Mouse (Mus musculus): ENCODE data around the gene Lrrc63.
"Not testable (repeated sequence)": the region's sequence is repeated elsewhere in the genome, so short reads cannot be mapped to it uniquely, and the experiment has no call there.

Gene Lrrc63

DNA sequence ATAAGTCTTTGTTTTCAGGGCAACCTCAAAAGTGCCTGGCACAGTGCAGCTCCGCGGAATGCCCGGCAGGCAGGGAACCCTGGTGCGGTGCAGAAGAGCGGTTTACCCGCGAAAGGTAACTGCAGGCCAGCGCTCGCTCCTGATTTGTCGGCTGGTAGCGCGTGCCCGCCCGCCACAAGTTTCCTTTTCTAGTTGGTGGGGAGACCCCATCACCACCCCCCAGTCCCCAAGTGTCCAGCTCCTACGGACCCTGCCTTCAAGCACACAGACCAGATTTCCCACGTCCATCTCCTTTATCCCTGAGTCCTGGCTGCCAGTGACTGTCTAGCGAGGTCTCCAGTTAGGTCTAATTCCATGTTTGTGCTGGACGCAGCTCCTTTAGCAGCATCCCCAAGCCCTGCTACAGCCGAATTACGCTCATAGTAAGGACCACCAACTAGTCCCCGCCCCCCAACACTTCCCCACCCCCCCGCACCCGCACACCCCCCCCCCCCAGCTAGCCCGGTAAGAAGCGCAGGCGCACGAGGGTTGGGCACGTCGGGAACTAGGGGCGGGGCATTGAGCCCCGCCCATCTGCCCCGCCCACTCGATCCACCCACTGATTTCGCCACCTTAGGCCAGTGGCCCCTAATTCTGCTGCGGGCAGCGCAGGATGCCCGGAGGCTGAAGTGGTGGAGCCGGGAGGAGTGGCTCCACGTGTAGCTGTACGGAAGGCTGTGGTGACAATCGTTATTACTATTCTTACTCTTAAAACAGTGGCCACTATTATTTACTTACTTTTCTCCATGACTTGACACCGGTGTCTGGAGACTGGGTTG lies at the start of gene Lrrc63, which contains the start of gene Lcp1:
Lrrc63 (minus strand) TSS at position 381 of the 818 bp plus-strand sequence.
Lcp1 (plus strand) TSS at position 601 of the 818 bp plus-strand sequence.
- peak; percentile 73 to 82 for DNase-seq (ENCODE audit: low spot score in 2 of 2)

DNA sequence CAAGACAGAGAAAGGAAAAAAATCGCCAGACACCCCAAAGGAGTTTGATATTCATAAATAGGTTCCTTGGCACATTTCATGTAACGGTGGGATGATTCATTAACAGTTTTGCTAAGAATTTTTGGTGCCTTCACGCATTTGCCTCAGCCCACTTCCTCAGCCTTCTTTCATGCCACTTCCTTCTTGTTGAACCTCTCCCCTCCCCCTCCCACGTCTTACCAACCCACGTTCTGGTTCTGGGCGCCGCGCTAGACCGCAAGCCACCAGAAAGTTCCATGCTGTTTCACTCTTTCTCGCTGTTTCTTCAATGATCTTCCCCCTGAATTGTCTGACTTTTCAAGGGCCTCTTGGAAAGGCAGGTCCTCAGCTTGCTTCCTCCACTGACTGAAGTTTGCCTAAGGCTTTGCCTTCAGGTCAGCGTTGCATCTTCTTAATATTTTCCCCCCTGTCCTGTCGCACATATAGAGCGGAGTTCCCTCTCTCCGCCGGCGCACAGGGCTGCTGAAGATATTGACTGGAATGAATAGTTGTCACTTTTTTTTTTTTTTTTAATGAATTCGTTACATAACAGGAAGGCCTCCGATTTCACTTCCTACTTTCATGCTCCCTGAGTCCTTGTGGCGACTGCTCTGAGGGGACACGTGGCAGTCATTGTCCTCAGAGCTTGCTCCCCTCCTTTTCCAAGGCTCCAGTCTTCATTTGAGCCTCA lies 48.7 kb upstream of the Lrrc63 start:
- DNase-seq (ENCODE audit: low spot score in 2 of 2): no peak

DNA sequence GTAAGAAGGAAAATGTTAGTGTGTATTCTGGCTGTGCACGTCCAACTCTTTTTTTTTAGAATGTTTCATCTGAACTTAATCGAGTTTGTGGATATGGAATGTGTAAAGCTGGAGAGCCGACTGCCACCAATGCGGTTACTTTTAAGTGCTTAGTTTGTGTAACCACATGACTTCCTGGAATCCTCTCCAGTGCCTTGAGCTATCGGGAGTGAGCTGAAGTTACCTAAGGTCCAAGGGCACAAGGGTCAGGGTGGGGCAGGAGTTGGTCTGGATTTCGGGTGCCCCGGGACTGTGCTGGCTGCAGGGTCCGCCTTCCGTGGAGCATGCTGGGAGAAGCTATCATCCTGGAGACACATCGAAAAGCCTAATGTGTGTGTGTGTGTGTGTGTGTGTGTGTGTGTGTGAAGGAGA lies 48.1 kb upstream of the Lrrc63 start:
- no peak for DNase-seq (ENCODE audit: low spot score in 2 of 2)

DNA sequence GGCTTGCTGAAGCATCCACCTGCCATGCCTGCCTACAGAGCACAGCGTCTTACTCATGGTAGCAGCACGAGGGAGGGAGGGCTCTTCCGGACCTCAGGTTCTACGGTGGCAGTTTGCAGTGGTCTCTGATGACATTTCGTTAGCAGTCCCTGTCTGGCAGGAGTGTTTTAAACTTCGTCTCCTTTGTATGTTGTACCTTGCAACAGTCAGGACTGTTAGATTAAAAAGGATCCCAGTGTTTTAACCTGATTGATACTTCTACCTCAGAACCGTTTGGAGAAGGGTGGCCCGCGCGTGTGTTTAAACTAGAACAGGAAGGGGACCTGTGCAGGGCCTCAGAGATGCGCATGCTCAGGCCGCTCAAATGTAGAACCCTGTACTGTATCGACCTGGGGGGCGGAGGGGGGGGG lies 47.7 kb upstream of the Lrrc63 start:
- no peak for DNase-seq (ENCODE audit: low spot score in 2 of 2)

DNA sequence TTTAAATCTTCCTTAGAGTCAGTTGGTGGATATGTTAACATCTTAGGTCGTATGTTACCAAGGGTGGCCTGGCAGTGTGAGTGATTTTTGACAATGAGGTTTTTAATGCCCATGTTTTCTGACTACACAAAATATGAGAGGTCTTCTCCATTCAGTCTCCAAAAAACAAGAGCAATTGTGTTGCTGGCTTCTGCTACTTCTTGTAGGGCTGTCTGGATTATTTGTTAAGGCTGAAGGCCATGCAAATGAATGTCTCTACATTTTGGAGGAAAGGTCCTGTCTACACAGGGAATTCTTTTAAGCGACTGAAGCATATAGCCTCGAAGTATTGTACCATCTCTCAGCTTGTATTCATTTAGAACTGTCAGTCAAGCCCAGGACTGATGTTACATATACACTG lies 46.7 kb upstream of the Lrrc63 start:
- no peak for DNase-seq (ENCODE audit: low spot score in 2 of 2)

DNA sequence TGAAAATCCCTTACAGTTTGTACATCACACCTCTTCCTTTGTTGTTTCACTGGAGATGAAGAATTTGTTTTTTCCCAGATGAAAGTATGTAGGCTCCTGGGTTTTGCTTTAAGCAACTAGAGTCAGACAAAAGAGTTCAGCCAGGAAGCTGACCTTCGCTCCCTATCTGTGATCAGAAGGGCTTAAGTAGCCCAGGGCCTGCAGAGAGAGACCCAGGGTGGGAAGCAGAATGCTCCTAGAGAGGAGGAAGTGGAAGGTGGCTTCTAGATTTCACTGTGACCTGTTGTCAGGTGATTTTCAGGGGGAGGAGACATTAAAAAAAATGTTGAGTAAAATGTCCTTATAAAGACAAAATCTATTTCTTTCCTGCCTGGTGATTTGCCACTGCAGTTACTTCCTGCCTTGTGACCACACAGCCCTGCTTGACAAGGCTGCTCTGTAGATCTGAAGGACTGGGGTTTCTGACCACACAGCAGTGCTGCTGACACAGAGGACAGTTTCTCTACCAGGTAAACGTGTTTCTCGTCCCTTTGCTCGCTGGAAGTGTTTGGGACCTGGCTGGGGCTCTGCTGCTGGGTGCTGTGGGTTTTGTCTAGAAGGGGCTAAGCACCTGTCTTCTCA lies 45.9 kb upstream of the Lrrc63 start:
- no peak for DNase-seq (ENCODE audit: low spot score in 2 of 2)

DNA sequence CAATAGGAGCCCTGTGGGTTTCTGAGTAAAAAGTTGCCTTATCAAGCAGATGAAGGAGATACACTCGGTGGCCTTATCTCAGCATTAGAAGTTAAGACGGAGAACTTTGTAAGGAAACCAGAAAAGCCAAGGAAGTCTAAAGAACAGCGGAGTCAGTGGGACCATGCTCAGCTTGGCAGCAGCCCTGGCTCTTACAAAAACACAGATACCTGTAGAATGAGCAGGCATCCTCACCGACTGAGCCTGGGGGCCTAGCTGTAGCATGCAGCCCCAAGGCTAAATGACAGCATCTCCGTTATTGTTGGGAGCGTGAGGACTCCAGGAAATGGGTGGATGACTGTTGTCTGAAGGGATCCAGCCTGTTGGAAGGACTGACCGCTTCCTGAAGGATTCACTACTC lies 45.1 kb upstream of the Lrrc63 start:
- no peak for DNase-seq (ENCODE audit: low spot score in 2 of 2)

DNA sequence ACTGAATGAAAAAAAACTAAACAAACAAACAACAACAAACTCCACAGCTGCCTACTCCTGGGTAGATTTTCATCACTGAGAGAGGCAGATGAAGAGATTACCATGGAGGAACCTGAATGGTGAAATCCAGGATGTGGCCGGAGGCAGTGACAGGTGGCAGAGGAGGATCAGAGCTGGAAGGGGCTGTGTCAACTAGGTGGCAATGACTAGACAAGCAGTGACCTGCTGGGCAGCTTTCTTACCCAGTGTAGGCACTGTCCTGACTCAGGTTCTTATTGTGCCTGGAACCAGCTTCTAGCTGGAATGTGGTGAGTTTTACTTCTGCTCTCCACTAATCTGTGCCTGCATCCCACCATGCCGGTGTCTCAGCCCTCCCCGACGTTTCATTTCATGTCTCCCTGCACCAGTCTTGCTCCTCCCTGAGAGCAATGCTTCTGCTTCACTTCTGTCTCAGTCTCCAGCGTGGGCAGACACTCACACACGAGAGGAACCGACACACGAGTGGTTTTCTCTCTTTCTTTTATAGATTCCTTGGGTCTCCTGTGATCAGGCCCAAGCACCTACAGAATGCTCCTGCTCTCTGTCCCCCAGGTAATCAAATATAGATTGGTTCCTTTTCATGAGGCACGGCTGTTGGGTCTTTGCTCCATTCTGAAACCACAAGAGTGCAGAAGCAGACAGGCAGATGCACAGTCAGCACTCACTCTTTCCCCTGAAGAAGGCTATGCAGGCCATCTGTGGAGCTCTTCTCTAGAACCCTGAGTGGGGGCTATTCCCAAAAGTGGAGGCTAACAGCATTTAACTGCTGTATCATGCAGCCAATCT lies 44.3 kb upstream of the Lrrc63 start:
- no peak for DNase-seq (ENCODE audit: low spot score in 2 of 2)

DNA sequence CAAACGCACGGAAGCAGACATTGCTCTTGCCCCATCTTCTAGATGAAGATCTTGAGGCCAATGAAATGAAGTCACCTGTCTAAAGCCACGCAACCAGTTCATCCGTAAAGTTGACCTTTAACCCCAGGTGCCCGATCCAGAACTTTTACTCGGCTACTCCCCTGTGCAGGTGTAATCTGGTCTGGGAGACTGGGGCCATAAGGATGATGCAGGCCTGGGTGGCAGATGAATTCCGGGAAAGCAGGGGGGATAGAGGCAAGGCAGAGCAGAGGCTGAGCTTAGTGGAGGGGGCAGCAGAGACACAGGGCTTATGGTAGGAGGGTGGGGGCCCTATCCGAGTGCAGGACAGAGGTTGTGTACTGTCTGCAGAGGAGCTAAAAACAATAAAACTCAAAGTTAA lies 43.6 kb upstream of the Lrrc63 start:
- no peak for DNase-seq (ENCODE audit: low spot score in 2 of 2)

DNA sequence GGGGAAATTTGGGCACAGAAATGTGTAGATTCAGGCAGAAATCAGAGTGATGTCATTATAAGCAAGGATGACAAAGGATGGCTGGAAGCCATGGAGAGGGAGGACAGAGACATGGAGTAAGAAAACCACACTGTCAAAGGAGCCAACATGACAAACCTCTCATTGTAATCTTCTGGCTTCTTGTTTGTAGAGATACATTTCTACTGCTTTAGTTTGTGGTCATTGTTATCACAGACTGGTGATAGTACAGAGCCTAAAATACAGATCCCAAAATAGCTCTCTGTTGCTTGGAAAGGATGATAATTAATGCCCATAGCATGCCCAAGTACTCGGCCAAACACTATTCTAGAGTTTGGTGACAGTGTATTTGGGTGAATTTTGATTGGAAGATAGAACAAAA lies 39.9 kb upstream of the Lrrc63 start:
- no peak for DNase-seq (ENCODE audit: low spot score in 2 of 2)

DNA sequence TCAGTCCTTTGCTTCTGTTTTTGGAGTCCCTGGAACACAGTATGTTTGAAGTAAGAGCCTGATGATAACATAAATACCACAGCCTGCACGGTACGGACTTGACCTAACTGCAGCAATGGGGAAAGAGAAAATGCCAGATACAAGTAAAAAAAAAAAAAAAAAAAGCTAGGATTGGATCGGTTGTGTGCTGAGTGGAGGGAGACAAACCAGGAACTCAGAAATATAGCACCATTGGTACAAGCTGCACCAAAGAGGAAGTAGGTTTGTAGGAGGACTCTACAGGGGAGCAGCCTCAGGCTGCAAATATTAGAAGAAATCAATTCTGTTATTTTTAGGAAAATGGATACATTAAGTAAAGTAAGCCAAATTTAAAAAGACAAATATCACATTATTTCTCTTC lies 37.8 kb upstream of the Lrrc63 start:
- DNase-seq (ENCODE audit: low spot score in 2 of 2): no peak

DNA sequence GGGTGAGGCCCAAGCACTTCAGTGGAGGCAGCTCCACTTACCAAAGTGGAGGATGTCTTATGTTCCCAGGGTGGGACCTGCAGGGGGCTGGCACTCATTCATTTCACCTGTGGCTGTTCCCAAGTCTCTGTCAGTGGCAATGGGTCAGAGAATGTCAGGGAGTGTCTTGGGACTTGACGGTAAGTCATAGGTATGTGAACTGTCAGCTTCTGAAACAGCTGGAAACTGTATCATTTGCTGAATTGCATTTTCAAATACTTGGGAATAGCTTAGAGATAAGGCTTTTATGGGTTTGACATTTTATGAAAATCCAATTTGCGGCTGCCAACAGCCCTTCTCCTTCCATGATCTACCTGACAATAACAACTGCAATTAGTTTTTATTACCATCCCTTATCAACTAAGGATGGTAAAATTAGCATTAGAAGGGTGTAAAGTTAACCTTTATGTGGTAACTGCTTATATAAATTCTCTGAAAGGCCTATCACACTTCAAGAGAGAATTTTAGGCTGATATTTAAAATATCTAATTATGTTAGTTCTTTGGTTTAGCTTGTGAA lies 35.0 kb upstream of the Lrrc63 start:
- DNase-seq (ENCODE audit: low spot score in 2 of 2): no peak

DNA sequence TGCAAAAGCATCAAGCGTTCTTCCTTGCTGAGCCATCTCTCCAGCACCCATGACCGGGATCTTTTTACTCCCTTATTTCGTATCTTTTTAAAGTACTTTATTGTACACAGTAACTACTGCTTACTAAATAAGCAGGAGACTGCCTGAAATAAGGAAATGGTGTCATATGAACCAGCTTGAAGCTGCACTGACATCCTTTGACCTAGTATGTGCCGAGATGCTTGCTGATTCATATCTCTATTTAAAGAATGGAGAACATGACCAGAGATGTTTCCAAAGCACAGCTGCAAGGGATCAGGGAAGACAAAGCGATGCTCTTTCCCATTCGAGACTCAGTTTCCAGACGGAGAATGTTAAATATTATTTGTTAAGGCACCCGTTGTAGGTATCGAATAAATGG lies 33.7 kb upstream of the Lrrc63 start:
- no peak for DNase-seq (ENCODE audit: low spot score in 2 of 2)

DNA sequence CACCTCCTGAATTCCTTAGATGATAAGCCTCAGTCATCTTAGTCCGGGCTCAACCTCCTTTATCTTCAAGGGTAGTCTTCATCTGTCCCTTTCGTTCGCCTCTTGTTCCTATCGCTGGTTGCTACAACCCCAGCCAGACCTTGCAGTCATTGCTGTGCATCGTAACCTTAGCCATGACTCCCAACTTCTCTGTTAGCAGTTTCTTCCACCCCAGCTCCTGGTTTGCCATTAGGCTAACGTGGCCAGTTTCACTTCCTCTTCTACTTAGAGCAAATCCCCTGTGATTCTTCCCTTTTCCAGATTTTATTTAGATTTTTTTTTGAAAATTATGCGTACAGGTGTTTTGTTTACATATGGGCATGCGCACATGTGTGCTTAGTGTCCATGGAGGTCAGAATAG lies 33.2 kb upstream of the Lrrc63 start:
- DNase-seq (ENCODE audit: low spot score in 2 of 2): no peak

DNA sequence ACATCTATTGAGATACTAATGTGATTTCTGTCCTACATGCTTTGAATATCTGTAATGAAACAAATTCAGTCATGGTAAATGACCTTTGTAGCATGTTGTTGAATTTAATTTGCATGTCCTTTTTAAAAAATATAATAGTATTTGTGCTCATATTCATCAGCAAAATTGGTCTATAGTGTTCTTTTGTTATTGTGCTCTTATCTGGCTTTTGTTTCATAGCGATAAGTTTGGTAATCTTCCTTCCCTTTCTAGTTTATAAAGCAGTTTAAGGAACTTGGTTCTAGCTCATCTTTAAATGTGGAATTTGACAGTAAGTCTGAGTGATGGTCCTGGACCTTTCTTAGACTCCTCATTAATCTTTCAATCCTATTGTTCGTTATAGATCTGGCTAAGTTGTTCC lies 28.7 kb upstream of the Lrrc63 start:
- DNase-seq (ENCODE audit: low spot score in 2 of 2): no peak

DNA sequence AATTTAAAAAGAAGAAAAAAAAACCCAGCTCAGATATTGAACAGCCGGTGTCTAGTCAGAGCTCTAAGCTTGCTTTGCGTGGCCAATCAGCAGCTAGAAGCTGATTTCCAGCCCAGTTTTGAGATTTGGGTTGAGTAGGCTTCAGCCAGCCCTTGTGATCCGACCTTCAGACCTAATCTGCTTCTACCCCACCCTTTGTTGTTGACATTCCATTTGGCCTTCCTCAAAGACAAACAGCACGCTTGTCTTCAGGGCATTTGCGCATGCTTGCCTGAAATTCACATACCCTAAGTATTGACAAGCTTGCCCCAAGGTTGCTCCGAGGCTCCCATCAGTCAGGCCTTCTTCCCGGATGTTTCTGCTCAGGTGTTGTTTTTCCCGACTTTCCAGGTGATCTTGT lies 23.8 kb upstream of the Lrrc63 start:
- no peak for DNase-seq (ENCODE audit: low spot score in 2 of 2)

DNA sequence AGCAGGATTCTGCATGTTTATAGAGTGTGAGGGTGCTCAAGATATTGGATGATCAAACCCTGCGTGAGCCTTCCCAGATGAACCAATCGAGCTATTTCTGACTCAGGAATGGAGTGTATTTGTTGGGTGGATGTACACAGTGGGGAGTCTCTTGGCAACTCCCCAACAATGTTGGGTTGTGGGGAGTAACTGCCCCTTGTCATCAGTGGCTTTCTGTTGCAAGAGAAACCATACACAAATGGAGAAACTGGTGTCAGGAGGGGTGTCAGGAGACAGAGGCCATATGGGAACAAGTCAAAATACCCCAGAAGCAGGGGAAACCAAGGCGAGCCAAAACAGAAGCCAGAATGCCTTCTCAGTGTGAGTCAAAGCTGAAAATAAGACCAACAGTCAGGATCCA lies 20.5 kb upstream of the Lrrc63 start:
- no peak for DNase-seq (ENCODE audit: low spot score in 2 of 2)

DNA sequence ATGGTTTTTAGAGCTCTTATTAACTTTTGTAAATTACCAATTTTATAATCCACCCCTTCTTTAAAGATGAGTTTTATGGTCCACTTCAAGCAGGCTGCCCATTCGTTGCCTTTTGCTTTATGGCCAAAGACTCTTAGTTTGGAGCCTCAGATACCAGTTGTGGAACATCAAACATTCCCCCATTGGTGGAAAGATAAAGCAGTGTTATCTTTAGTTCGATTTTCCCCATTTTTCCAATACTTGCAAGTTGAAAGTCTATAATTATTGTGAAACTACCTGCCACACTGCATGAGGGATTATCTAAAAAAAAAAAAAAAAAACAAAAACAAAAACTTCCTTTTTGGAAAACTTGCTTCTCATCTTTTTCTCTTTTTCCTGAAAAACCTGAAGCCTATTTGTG lies 20.0 kb upstream of the Lrrc63 start:
- no peak for DNase-seq (ENCODE audit: low spot score in 2 of 2)

DNA sequence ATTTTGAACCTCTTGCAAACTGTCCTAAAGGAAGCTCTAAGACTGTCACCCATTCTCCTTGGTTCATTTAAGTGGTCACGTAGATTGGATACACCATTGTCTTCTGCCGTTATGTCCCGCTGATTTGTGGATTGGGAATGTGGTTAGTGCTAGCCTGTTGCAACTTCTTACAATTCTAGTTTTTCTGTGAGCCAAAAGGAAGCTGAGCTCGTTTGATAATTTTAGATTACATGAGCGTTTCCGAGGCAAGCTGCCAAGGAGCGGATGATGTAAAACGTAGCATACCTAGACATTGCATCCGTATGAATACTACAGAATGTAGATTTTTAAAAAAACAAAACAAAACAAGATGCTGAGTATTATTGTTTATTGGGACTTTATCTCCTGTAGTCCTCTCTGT lies 17.5 kb upstream of the Lrrc63 start:
- DNase-seq (ENCODE audit: low spot score in 2 of 2): no peak

DNA sequence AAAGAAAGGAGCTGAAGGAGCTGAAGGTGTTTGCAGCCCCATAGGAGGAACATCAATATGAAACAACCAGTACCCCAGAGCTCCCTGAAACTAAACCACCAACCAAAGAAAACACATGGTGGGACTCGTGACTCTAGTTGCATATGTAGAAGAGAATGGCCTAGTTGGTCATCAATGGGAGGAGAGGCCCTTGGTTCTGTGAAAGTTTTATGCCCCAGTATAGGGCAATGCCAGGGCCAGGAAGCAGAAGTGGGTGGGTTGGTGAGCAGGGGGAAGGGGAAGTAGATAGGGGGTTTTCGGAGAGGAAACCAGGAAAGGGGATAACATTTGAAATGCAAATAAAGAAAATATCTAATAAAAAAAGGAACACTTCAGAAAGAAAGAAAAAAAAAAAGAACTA lies 17.0 kb upstream of the Lrrc63 start:
- DNase-seq (ENCODE audit: low spot score in 2 of 2): not testable (repeated sequence)

DNA sequence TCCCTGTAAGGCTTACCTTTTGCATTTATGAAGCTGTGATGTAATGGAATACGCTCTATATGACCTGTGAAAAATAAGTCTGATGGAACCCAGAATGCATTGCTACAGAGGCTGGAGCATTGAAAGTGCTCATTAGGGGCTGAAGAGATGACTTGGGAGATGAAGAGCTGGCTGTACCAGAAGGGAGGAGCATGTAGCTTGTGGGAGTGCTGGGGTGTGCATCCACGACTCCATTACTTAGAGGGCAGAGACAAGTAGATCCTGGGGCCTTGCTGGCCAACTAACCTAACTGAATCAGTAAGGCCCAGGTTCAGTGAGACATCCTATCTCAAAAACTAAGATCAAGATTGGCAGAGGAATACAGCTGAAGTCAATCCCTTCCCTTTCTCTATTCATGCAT lies 8.5 kb upstream of the Lrrc63 start:
- no peak for DNase-seq (ENCODE audit: low spot score in 2 of 2)

DNA sequence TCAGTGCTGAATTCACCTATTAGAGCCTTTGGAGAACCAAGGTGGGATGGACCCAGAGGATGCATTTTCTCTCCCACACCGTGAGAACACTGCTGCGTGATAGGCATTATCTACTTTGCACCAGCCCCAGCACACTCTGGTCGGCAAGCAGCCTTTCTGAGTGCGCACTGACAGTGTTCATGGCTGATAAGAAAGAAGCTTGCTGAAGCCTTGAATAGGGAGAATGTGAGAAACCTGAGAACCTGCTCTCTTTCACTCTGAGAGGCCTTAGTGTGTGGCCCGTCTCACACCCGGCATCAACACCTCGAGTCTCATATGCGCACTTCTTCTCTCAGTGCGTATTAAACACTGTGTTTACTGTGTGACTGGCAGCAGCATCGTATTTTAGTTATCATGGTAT lies 7.8 kb upstream of the Lrrc63 start:
- no peak for DNase-seq (ENCODE audit: low spot score in 2 of 2)
